Mouse (Mus musculus) testis, adult 2 months (tissue): ENCODE data around the gene Cdc14a.

Experiments
- CTCF ChIP-seq: fragments of 200-500 bp; IDR thresholded peaks from 2 replicates; pipeline ENCODE4 v1.5.1; 2012; ENCODE audit warnings: low read depth, mild to moderate bottlenecking, inconsistent platforms, low read length, moderate library complexity; ENCODE audit not compliant: control insufficient read depth, insufficient read depth, insufficient replicate concordance
- POLR2A ChIP-seq: fragments of 200-500 bp; IDR thresholded peaks from 2 replicates; pipeline ENCODE4 v1.6.1; 2012; ENCODE audit warnings: low read depth, mild to moderate bottlenecking, inconsistent platforms, low read length, moderate library complexity; ENCODE audit not compliant: control insufficient read depth

DNA sequence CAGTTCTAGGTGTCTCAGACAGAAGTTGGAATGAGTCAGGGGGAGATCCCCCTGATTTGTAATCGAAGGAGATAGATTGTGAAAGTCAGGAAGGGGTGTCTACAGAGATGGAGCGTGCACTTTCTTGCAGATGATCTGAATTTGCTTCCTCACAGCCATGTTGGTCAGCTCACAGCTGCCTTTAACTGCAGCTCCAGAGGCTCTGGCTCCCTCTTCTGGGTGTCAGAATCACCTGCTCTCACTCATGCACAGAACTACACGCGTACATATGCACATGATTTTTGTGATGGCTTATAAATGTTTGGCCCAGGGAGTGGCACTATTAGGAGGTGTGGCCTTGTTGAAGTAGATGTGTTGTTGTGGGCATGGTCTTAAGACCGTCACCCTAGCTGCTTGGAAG lies 186.3 kb downstream of the Cdc14a start:
- TF ChIP-seq CTCF = no peak
- no peak for TF ChIP-seq POLR2A
